In the genomic region with DNA sequence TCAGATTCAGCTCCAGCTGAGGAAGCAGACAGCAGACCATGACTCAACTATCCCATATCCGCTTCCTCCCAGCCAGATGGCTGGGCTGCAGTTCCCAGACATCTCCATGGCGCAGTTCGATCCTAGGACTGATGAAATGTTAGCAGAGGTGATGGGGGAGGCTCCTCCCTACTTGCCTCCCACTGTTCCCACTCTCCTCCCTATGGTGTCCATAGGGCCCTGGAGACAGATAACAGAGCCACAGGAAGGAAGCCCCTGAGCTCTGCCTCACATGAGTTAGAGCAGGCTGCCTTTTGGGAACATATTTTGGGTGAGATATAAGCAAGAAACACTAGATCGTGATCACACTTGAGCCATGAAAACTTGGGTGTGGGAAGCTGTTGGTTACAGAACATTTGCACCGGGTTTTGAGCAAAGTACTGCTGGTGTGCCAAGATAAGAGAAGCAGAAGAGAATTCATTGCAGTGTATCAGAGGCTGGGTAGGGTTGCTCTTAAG, we compare ENCODE assay signal across 11 mouse cellular contexts. TPM values are rescaled to one million over a fixed set of nuclear protein-coding genes. Genes with fewer than 3 reads are reported as not detected.
DNase-seq lines count a peak whose midpoint lies in the region; ATAC-seq and TF ChIP-seq lines count a peak whose summit lies in the region.
"Had no signal": no experiment of that assay in that cellular context is flagged by ENCODE, and none has a peak within 500 bp of the region (broad histone marks: within the 10 kb centered on the region; RNA-seq: fewer than 3 reads in every experiment).

No protein-coding gene starts in this region.

- H3K27me3 ChIP-seq in lung, embryonic 14.5 days (ENCODE audit: insufficient read depth, low read length) = no peaks in the 10 kb centered on the region
- no peaks in the 10 kb centered on the region for H3K27me3 ChIP-seq in intestine, embryonic 16.5 days (replicated peaks; ENCODE audit: control insufficient read depth, insufficient read depth, low read length)
- H3K27me3 ChIP-seq in myocyte (ENCODE audit: control insufficient read depth, insufficient read depth, insufficient read length) = no peaks in the 10 kb centered on the region

- peak overlapping the region; percentile 79 for H3K27ac ChIP-seq in lung, embryonic 14.5 days (ENCODE audit: low read depth)
- no peak overlapping the region; the same call in 1 of the 2 replicates for H3K27ac ChIP-seq in intestine, embryonic 16.5 days (ENCODE audit: low read length)
- H3K27ac ChIP-seq: midbrain, embryonic 12.5 days had no signal

- H3K4me3 ChIP-seq in lung, embryonic 14.5 days (ENCODE audit: low read depth, low read length) = no peak overlapping the region
- H3K4me3 ChIP-seq in intestine, embryonic 16.5 days (ENCODE audit: low read length) = no peak overlapping the region
- H3K4me3 ChIP-seq in myocyte = no peak overlapping the region
- H3K4me3 ChIP-seq: midbrain, embryonic 12.5 days had no signal

- no peaks in the 10 kb centered on the region for H3K79me2 ChIP-seq in myocyte (ENCODE audit: control insufficient read depth, insufficient read depth)

- no peak for DNase-seq in frontal cortex, postnatal 14 days (ENCODE audit: low spot score in 2 of 2)
- no peak for DNase-seq in lung, embryonic 14.5 days
- DNase-seq in lung, adult 18-20 months = no peak
- DNase-seq in ovary, postnatal 36 days (ENCODE audit: low spot score) = no peak
- DNase-seq in gastrocnemius, postnatal 10 days = no peak
- DNase-seq: cerebellum, adult 18-20 months had no signal

- H3K36me3 ChIP-seq in lung, embryonic 14.5 days (ENCODE audit: insufficient read depth) = no peaks in the 10 kb centered on the region
- H3K36me3 ChIP-seq in intestine, embryonic 16.5 days (ENCODE audit: control insufficient read depth, insufficient read depth, low read length) = no peaks in the 10 kb centered on the region
- H3K36me3 ChIP-seq in myocyte (ENCODE audit: control insufficient read depth, insufficient read depth) = no peaks in the 10 kb centered on the region
- H3K36me3 ChIP-seq: midbrain, embryonic 12.5 days had no signal

- H3K9me3 ChIP-seq in lung, embryonic 14.5 days (ENCODE audit: low read depth, low read length) = no peaks in the 10 kb centered on the region
- no peaks in the 10 kb centered on the region for H3K9me3 ChIP-seq in intestine, embryonic 16.5 days (ENCODE audit: control insufficient read depth, low read length)
- H3K9me3 ChIP-seq: midbrain, embryonic 12.5 days had no signal

- no peak for TF ChIP-seq POLR2A in myocyte (IDR thresholded peaks at IDR 0.05; ENCODE audit: insufficient read length, low read depth)

- no peak overlapping the region for H3ac ChIP-seq in myocyte (ENCODE audit: control insufficient read depth, insufficient read length)

- TF ChIP-seq CTCF in lung, embryonic 14.5 days (IDR thresholded peaks at IDR 0.05; ENCODE audit: low read depth) = no peak

- peaks cover 43% of the 10 kb centered on the region for H3K4me1 ChIP-seq in lung, embryonic 14.5 days (ENCODE audit: insufficient read depth)
- peaks cover 8% of the 10 kb centered on the region; the same call in 1 of the 2 replicates for H3K4me1 ChIP-seq in intestine, embryonic 16.5 days (ENCODE audit: control insufficient read depth, insufficient read depth, low read length)

- ATAC-seq in frontal cortex, adult (ENCODE audit: low TSS enrichment) = peak; percentile 72
- no peak for ATAC-seq in lung, embryonic 14.5 days (ENCODE audit: insufficient read depth)
- ATAC-seq in intestine, embryonic 16.5 days = peak; percentile 65
- ATAC-seq: hindbrain, embryonic 16.5 days had no signal

- no peak overlapping the region for H3K4me2 ChIP-seq in lung, embryonic 14.5 days
- H3K4me2 ChIP-seq in intestine, embryonic 16.5 days (ENCODE audit: low read depth, low read length) = no peak overlapping the region
- H3K4me2 ChIP-seq in myocyte (ENCODE audit: low read depth) = peak overlapping the region; percentile 26
- H3K4me2 ChIP-seq: midbrain, embryonic 12.5 days had no signal

- no peak overlapping the region for H3K9ac ChIP-seq in lung, embryonic 14.5 days
- no peak overlapping the region for H3K9ac ChIP-seq in intestine, embryonic 16.5 days (ENCODE audit: low read depth, low read length)
- H3K9ac ChIP-seq: midbrain, embryonic 12.5 days had no signal

- WGBS in lung, embryonic 14.5 days = 69% methylated on average over 5 of the region's 5 CpGs
- 74% methylated on average over 5 of the region's 5 CpGs for WGBS in intestine, embryonic 16.5 days

TF ChIP-seq in myocyte, 11 proteins besides CTCF, POLR2A, EP300 and RAD21:
- no peak for TF ChIP-seq CEBPB (IDR thresholded peaks at IDR 0.05; ENCODE audit: insufficient read depth, poor library complexity, severe bottlenecking)
- no peak for TF ChIP-seq TCF3 (IDR thresholded peaks at IDR 0.05; ENCODE audit: insufficient read length, low read depth)
- TF ChIP-seq E2F4 (IDR thresholded peaks at IDR 0.05; ENCODE audit: insufficient read depth) = no peak
- no peak for TF ChIP-seq TCF12 (IDR thresholded peaks at IDR 0.05; ENCODE audit: insufficient read depth, poor library complexity, severe bottlenecking)
- no peak for TF ChIP-seq POLR2AphosphoS2 (IDR thresholded peaks at IDR 0.05; ENCODE audit: insufficient read length, low read depth)
- no peak for TF ChIP-seq REST (IDR thresholded peaks at IDR 0.05; ENCODE audit: insufficient read depth, insufficient read length)
- TF ChIP-seq MYOD1 (IDR thresholded peaks at IDR 0.05; ENCODE audit: control insufficient read depth in 1 of 3, insufficient read length in 2 of 3, low read depth in 2 of 3) = no peak
- TF ChIP-seq USF1 (IDR thresholded peaks at IDR 0.05; ENCODE audit: low read depth) = no peak
- TF ChIP-seq MYOG (IDR thresholded peaks at IDR 0.05; ENCODE audit: control insufficient read depth in 1 of 3, insufficient read depth in 1 of 3, insufficient read length in 2 of 3, low read depth in 2 of 3) = no peak
- no peak for TF ChIP-seq MAX (IDR thresholded peaks at IDR 0.05; ENCODE audit: low read depth)
- TF ChIP-seq SRF (IDR thresholded peaks at IDR 0.05; ENCODE audit: control insufficient read depth, insufficient read length, low read depth) = no peak

RNA-seq across cellular contexts. Expression of gene Gm10260, which starts 18.3 kb away (rescaled TPM):
- 2.4 and 8.7 TPM in 2 replicates for polyA plus RNA-seq in lung, embryonic 14.5 days (2014; fragmentation: Nextera tagmentation; extraction: Ambion mirVana)
- 4.0 and 5.2 TPM in 2 replicates for polyA plus RNA-seq in intestine, embryonic 16.5 days (2015; fragmentation: Nextera tagmentation; extraction: Ambion mirVana)
- 4,315 TPM for polyA plus RNA-seq in myocyte (2012; fragmentation: generic; extraction: Trizol)
- 100 to 1,000 TPM; 179 to 186 TPM for total RNA-seq in gastrocnemius, postnatal 10 days (2021)

Comparison
In these comparisons a context has a peak if more than half of its experiments do, and no peak if none do; other contexts are left out.
1. RNA of gene Gm10260, which starts 18.3 kb away (polyA plus RNA-seq): 4,315 TPM in myocyte (single experiment); 4.0 to 5.2 TPM in intestine, embryonic 16.5 days and 2.4 to 8.7 TPM in lung, embryonic 14.5 days; every median in the first group is over 100 times any median in the second.